Mouse (Mus musculus) G1E (cell line): ENCODE data around the gene Gm9945.

Experiments used
- CTCF ChIP-seq: IDR thresholded peaks from 2 replicates; pipeline ENCODE4 v1.5.1; 2012; ENCODE audit warnings: low read depth, low read length, inconsistent platforms, mixed read lengths
- GATA1 ChIP-seq: IDR thresholded peaks from 2 replicates; pipeline ENCODE4 v1.6.1; 2012; ENCODE audit warnings: borderline replicate concordance, low read length, inconsistent platforms, mixed read lengths
- POLR2AphosphoS5 ChIP-seq: IDR thresholded peaks from 2 replicates; pipeline ENCODE4 v1.6.1; 2012; ENCODE audit warnings: low read depth, low read length, inconsistent platforms; ENCODE audit not compliant: insufficient replicate concordance

DNA sequence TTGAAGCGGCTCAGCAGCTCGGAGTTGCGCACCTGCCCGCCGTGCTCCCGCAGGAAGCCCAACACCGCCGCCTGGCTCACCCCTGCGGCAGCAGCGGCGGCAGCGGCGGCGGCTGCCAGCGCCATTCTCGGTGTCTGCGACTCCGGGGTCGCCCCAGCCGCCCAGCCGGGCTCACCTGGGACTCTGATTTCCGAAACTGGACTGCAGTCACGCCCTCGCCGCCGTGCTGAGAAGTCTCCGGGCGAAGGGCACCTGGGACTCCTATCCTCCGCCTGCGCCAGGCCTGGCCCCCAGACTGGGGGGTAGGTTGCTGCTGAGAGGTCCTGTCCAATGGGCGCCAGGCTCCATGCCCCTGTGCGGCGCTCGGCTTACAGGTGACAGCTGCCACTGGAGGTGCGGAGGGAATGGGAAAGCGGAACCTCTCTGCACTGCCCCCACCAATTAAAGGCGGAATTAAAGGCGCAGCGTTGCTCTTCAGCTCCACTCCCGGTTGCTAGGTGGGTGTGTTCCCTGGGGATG lies at the start of gene Gm9945, which contains the start of gene Sowaha:
- TF ChIP-seq CTCF (no peak), POLR2AphosphoS5 (no peak), GATA1 (no peak)
